ENCODE assay signal across 10 mouse cellular contexts in the genomic region with DNA sequence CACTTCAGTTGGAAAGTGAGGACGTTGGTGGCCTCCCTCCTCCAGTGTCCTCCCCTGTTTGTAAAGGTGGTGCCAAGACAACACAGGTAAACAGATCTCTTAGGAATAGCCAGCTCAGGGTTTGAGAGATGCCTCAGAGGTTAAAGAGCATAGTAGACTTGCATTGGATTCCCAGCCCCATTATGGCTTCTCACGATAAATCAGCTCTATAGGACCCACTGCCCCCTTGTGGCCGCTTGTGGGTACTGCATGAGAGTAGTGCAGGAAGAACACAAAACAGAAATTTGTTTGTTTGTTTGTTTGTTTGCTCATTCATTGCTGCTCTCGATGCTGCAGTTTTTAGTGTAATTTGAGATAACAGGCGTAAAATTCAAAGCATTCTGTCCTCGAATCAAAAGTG.
A peak's percentile ranks its signal among the peaks of the same experiment; 100 is the strongest.
DNase-seq lines count a peak whose midpoint lies in the region; ATAC-seq and TF ChIP-seq lines count a peak whose summit lies in the region.
"Had no signal": no experiment of that assay in that cellular context is flagged by ENCODE, and none has a peak within 500 bp of the region (broad histone marks: within the 10 kb centered on the region; RNA-seq: fewer than 3 reads in every experiment).

No protein-coding gene starts in this region.

- H3K4me2 ChIP-seq in forebrain, embryonic 15.5 days (replicated peaks): no peak overlapping the region
- no peak overlapping the region for H3K4me2 ChIP-seq in neural tube, embryonic 15.5 days
- no peak overlapping the region for H3K4me2 ChIP-seq in lung, embryonic 14.5 days
- H3K4me2 ChIP-seq: hindbrain, embryonic 15.5 days; neural tube, embryonic 12.5 days had no signal

- TF ChIP-seq CTCF in lung, embryonic 14.5 days (IDR thresholded peaks at IDR 0.05; ENCODE audit: low read depth): peak; percentile 87
- TF ChIP-seq CTCF in spleen, adult 2 months (IDR thresholded peaks at IDR 0.05; ENCODE audit: extremely low read depth, insufficient read depth, insufficient read length, insufficient replicate concordance): peak; percentile 47; the same call in 1 of the 2 replicates

- H3K4me1 ChIP-seq in forebrain, embryonic 10.5 days: no peaks in the 10 kb centered on the region
- H3K4me1 ChIP-seq in forebrain, embryonic 15.5 days: no peaks in the 10 kb centered on the region
- H3K4me1 ChIP-seq in neural tube, embryonic 15.5 days: no peaks in the 10 kb centered on the region
- no peaks in the 10 kb centered on the region for H3K4me1 ChIP-seq in lung, embryonic 14.5 days (ENCODE audit: insufficient read depth)
- no peaks in the 10 kb centered on the region for H3K4me1 ChIP-seq in spleen, adult 2 months (ENCODE audit: control insufficient read depth, insufficient read depth, insufficient read length)
- H3K4me1 ChIP-seq: hindbrain, embryonic 15.5 days; neural tube, embryonic 12.5 days had no signal

- H3K9ac ChIP-seq in forebrain, embryonic 15.5 days (replicated peaks): no peak overlapping the region
- H3K9ac ChIP-seq in neural tube, embryonic 15.5 days (replicated peaks): no peak overlapping the region
- no peak overlapping the region for H3K9ac ChIP-seq in lung, embryonic 14.5 days
- H3K9ac ChIP-seq: hindbrain, embryonic 15.5 days; neural tube, embryonic 12.5 days had no signal

- no peak overlapping the region for H3K27ac ChIP-seq in forebrain, embryonic 10.5 days
- no peak overlapping the region for H3K27ac ChIP-seq in forebrain, embryonic 15.5 days (replicated peaks)
- no peak overlapping the region for H3K27ac ChIP-seq in neural tube, embryonic 15.5 days (replicated peaks)
- H3K27ac ChIP-seq in lung, embryonic 14.5 days (ENCODE audit: low read depth): no peak overlapping the region
- no peak overlapping the region for H3K27ac ChIP-seq in spleen, adult 2 months (ENCODE audit: insufficient read depth, low read length)
- H3K27ac ChIP-seq: hindbrain, embryonic 15.5 days; neural tube, embryonic 12.5 days had no signal

- ATAC-seq in forebrain, embryonic 15.5 days (replicated peaks): no peak
- no peak for ATAC-seq in neural tube, embryonic 15.5 days (ENCODE audit: low FRiP score)
- peak; percentile 63 for ATAC-seq in granulocyte monocyte progenitor cell, adult 5-6 weeks (replicated peaks; ENCODE audit: poor library complexity, severe bottlenecking)
- no peak for ATAC-seq in lung, embryonic 14.5 days (ENCODE audit: insufficient read depth)

- WGBS in forebrain, embryonic 10.5 days: 26% methylated on average over 6 of the region's 6 CpGs
- 24% methylated on average over 6 of the region's 6 CpGs for WGBS in forebrain, embryonic 15.5 days
- WGBS in neural tube, embryonic 15.5 days: 28% methylated on average over 6 of the region's 6 CpGs
- 28% methylated on average over 6 of the region's 6 CpGs for WGBS in lung, embryonic 14.5 days
- 27% methylated on average over 6 of the region's 6 CpGs for WGBS in spleen, adult 2 months

- TF ChIP-seq POLR2A in spleen, adult 2 months (IDR thresholded peaks at IDR 0.05; ENCODE audit: low read depth, low read length): no peak

- no peaks in the 10 kb centered on the region for H3K36me3 ChIP-seq in forebrain, embryonic 10.5 days (replicated peaks)
- no peaks in the 10 kb centered on the region for H3K36me3 ChIP-seq in forebrain, embryonic 15.5 days
- H3K36me3 ChIP-seq in neural tube, embryonic 15.5 days: no peaks in the 10 kb centered on the region
- no peaks in the 10 kb centered on the region for H3K36me3 ChIP-seq in lung, embryonic 14.5 days (ENCODE audit: insufficient read depth)
- no peaks in the 10 kb centered on the region for H3K36me3 ChIP-seq in spleen, adult 2 months (ENCODE audit: control insufficient read depth, insufficient read depth, low read length)
- H3K36me3 ChIP-seq: hindbrain, embryonic 15.5 days; neural tube, embryonic 12.5 days had no signal

- no peaks in the 10 kb centered on the region for H3K9me3 ChIP-seq in forebrain, embryonic 10.5 days
- H3K9me3 ChIP-seq in forebrain, embryonic 15.5 days: no peaks in the 10 kb centered on the region; the same call in 1 of the 2 replicates
- H3K9me3 ChIP-seq in neural tube, embryonic 15.5 days (replicated peaks): no peaks in the 10 kb centered on the region
- no peaks in the 10 kb centered on the region for H3K9me3 ChIP-seq in lung, embryonic 14.5 days (ENCODE audit: low read depth, low read length)
- H3K9me3 ChIP-seq: hindbrain, embryonic 15.5 days; neural tube, embryonic 12.5 days had no signal

- peak; percentile 65 for DNase-seq in forebrain, embryonic 10.5 days (ENCODE audit: extremely low spot score, low spot score)
- DNase-seq in neural tube, embryonic 10.5 days (ENCODE audit: extremely low spot score, low spot score): peak; percentile 60
- peak; percentile 57 to 75 for DNase-seq in cerebellum, adult 18-20 months
- DNase-seq in lung, embryonic 14.5 days: peak; percentile 70
- DNase-seq in spleen, adult 2 months (ENCODE audit: low read depth in 1 of 2, low spot score in 2 of 2): peak; percentile 15 to 41

- no peaks in the 10 kb centered on the region for H3K27me3 ChIP-seq in forebrain, embryonic 10.5 days (ENCODE audit: poor library complexity, severe bottlenecking)
- H3K27me3 ChIP-seq in forebrain, embryonic 15.5 days: no peaks in the 10 kb centered on the region
- no peaks in the 10 kb centered on the region for H3K27me3 ChIP-seq in neural tube, embryonic 15.5 days (replicated peaks)
- no peaks in the 10 kb centered on the region for H3K27me3 ChIP-seq in lung, embryonic 14.5 days (ENCODE audit: insufficient read depth, low read length)
- H3K27me3 ChIP-seq in spleen, adult 2 months (ENCODE audit: control insufficient read depth, insufficient read depth, low read length): no peaks in the 10 kb centered on the region
- H3K27me3 ChIP-seq: hindbrain, embryonic 15.5 days; neural tube, embryonic 12.5 days had no signal

- H3K4me3 ChIP-seq in forebrain, embryonic 10.5 days: no peak overlapping the region
- H3K4me3 ChIP-seq in forebrain, embryonic 15.5 days: no peak overlapping the region
- H3K4me3 ChIP-seq in neural tube, embryonic 15.5 days (replicated peaks): no peak overlapping the region
- H3K4me3 ChIP-seq in lung, embryonic 14.5 days (ENCODE audit: low read depth, low read length): no peak overlapping the region
- H3K4me3 ChIP-seq in spleen, adult 2 months (ENCODE audit: extremely low read depth, insufficient read depth, insufficient read length): no peak overlapping the region
- H3K4me3 ChIP-seq: hindbrain, embryonic 15.5 days; neural tube, embryonic 12.5 days had no signal
